Mouse (Mus musculus): ENCODE data around the gene Abhd2.

Abhd2 gene

GRCm38 (mm10) chr7:79293605-79294232, 20.7 kb downstream of the Abhd2 start:
- DNase-seq (ENCODE audit: low read depth, low spot score) = no peak

- DNase-seq (ENCODE audit: low read depth, low spot score) = no peak
Measured at GRCm38 (mm10) chr7:79294449-79294980, 21.5 kb downstream of the Abhd2 start.

GRCm38 (mm10) chr7:79295196-79295826, 22.3 kb downstream of the Abhd2 start:
- DNase-seq (ENCODE audit: low read depth, low spot score) = no peak

GRCm38 (mm10) chr7:79298681-79299080, 25.7 kb downstream of the Abhd2 start:
- DNase-seq (ENCODE audit: low read depth, low spot score) = no peak

GRCm38 (mm10) chr7:79299548-79299947, 26.5 kb downstream of the Abhd2 start:
- DNase-seq (ENCODE audit: low read depth, low spot score) = no peak

- no peak for DNase-seq (ENCODE audit: low read depth, low spot score)
Measured at GRCm38 (mm10) chr7:79300432-79301151, 27.6 kb downstream of the Abhd2 start.

GRCm38 (mm10) chr7:79302145-79302544, 29.1 kb downstream of the Abhd2 start:
- no peak for DNase-seq (ENCODE audit: low read depth, low spot score)

GRCm38 (mm10) chr7:79302586-79302985, 29.6 kb downstream of the Abhd2 start:
- no peak for DNase-seq (ENCODE audit: low read depth, low spot score)

- no peak for DNase-seq (ENCODE audit: low read depth, low spot score)
Measured at GRCm38 (mm10) chr7:79303183-79303761, 30.3 kb downstream of the Abhd2 start.

- DNase-seq (ENCODE audit: low read depth, low spot score) = peak; percentile 49
Measured at GRCm38 (mm10) chr7:79308455-79309030, 35.5 kb downstream of the Abhd2 start.

GRCm38 (mm10) chr7:79309247-79310190, 36.5 kb downstream of the Abhd2 start:
- DNase-seq (ENCODE audit: low read depth, low spot score) = no peak

- no peak for DNase-seq (ENCODE audit: low read depth, low spot score)
Measured at GRCm38 (mm10) chr7:79310191-79310555, 37.2 kb downstream of the Abhd2 start.

- no peak for DNase-seq (ENCODE audit: low read depth, low spot score)
Measured at GRCm38 (mm10) chr7:79311420-79311988, 38.5 kb downstream of the Abhd2 start.

- DNase-seq (ENCODE audit: low read depth, low spot score) = no peak
Measured at GRCm38 (mm10) chr7:79312246-79312645, 39.2 kb downstream of the Abhd2 start.

GRCm38 (mm10) chr7:79313519-79314059, 40.6 kb downstream of the Abhd2 start:
- DNase-seq (ENCODE audit: low read depth, low spot score) = no peak

GRCm38 (mm10) chr7:79314517-79314916, 41.5 kb downstream of the Abhd2 start:
- no peak for DNase-seq (ENCODE audit: low read depth, low spot score)

- DNase-seq (ENCODE audit: low read depth, low spot score) = no peak
Measured at GRCm38 (mm10) chr7:79315149-79315548, 42.1 kb downstream of the Abhd2 start.

GRCm38 (mm10) chr7:79316069-79316695, 43.2 kb downstream of the Abhd2 start:
- no peak for DNase-seq (ENCODE audit: low read depth, low spot score)

- peak; percentile 56 for DNase-seq (ENCODE audit: low read depth, low spot score)
Measured at GRCm38 (mm10) chr7:79317576-79317975, 44.6 kb downstream of the Abhd2 start.
